Mouse (Mus musculus) c-Kit-negative CD71-positive TER-119-positive erythroid progenitor cells, embryonic 14.5 days (primary cell): ENCODE data around the gene Cdk12.

Experiments
- DNase-seq: peaks from one replicate; pipeline ENCODE4 v3.0.0-alpha.2; 2013; ENCODE audit warnings: low read depth, low spot score

Gene Cdk12

GRCm38 (mm10) chr11:98317479-98317878, 114.6 kb downstream of the Cdk12 start:
- no peak for DNase-seq

GRCm38 (mm10) chr11:98318421-98319116, 115.7 kb downstream of the Cdk12 start:
- DNase-seq, result no peak

GRCm38 (mm10) chr11:98319120-98319519, 116.3 kb downstream of the Cdk12 start:
- no peak for DNase-seq

- DNase-seq, result no peak
These were observed 116.7 kb downstream of the Cdk12 start for GRCm38 (mm10) chr11:98319544-98319943.

- DNase-seq, result no peak
These were observed 117.1 kb downstream of the Cdk12 start for GRCm38 (mm10) chr11:98319944-98320343.

- no peak for DNase-seq
These were observed 117.5 kb downstream of the Cdk12 start for GRCm38 (mm10) chr11:98320381-98320780.

GRCm38 (mm10) chr11:98320806-98321676, 118.2 kb downstream of the Cdk12 start:
- DNase-seq, result no peak

GRCm38 (mm10) chr11:98321677-98322003, 118.8 kb downstream of the Cdk12 start:
- no peak for DNase-seq

- DNase-seq, result no peak
These were observed 119.3 kb downstream of the Cdk12 start for GRCm38 (mm10) chr11:98322159-98322558.

GRCm38 (mm10) chr11:98323136-98323866, 120.4 kb downstream of the Cdk12 start:
- no peak for DNase-seq

- no peak for DNase-seq
These were observed 121.1 kb downstream of the Cdk12 start for GRCm38 (mm10) chr11:98323933-98324332.

- no peak for DNase-seq
These were observed 122.4 kb downstream of the Cdk12 start for GRCm38 (mm10) chr11:98325191-98325820.

GRCm38 (mm10) chr11:98325821-98326218, 123.0 kb downstream of the Cdk12 start:
- no peak for DNase-seq

GRCm38 (mm10) chr11:98326741-98327135, 123.9 kb downstream of the Cdk12 start:
- no peak for DNase-seq

GRCm38 (mm10) chr11:98327136-98328030, 124.5 kb downstream of the Cdk12 start:
- no peak for DNase-seq

GRCm38 (mm10) chr11:98328031-98328370, 125.1 kb downstream of the Cdk12 start:
- DNase-seq, result no peak
